Mouse (Mus musculus) intestine, embryonic 16.5 days (tissue): ENCODE measurements at regions not wholly inside any gene's neighbourhood (a gene's known extent, or its start where the extent isn't known, plus 50 kb on each side); places are given as distances from the start of the nearest gene placed in this dataset.

Experiments used
- ATAC-seq: fragments of 200-750 bp; cut with Nextera tagmentation; 2 replicates; pipeline ENCODE4 v1.8.0; 2017; ENCODE audit warnings: moderate TSS enrichment, moderate library complexity
- H3K27ac ChIP-seq: fragments of 300-500 bp; sonication (generic); 2 replicates; pipeline ENCODE4 v1.5.1; 2014; ENCODE audit warnings: mild to moderate bottlenecking, low read length
- H3K27me3 ChIP-seq: fragments of 300-500 bp; sonication (generic); replicated peaks from 2 replicates; pipeline ENCODE4 v1.6.1; 2014; ENCODE audit warnings: low read length, control low read depth, mixed read lengths; ENCODE audit not compliant: control insufficient read depth, insufficient read depth
- H3K36me3 ChIP-seq: fragments of 300-500 bp; sonication (generic); 2 replicates; pipeline ENCODE4 v1.6.1; 2014; ENCODE audit warnings: low read length, control low read depth; ENCODE audit not compliant: control insufficient read depth, insufficient read depth
- H3K4me1 ChIP-seq: fragments of 300-500 bp; sonication (generic); 2 replicates; pipeline ENCODE4 v1.6.1; 2014; ENCODE audit warnings: low read length, control low read depth, mixed read lengths; ENCODE audit not compliant: control insufficient read depth, insufficient read depth
- H3K4me2 ChIP-seq: fragments of 300-500 bp; sonication (generic); 2 replicates; pipeline ENCODE4 v1.6.1; 2014; ENCODE audit warnings: low read depth, low read length, control low read depth
- H3K4me3 ChIP-seq: fragments of 300-500 bp; sonication (generic); 2 replicates; pipeline ENCODE4 v1.5.1; 2014; ENCODE audit warnings: mild to moderate bottlenecking, low read length
- H3K9ac ChIP-seq: fragments of 300-500 bp; sonication (generic); 2 replicates; pipeline ENCODE4 v1.6.1; 2014; ENCODE audit warnings: low read depth, low read length
- H3K9me3 ChIP-seq: fragments of 300-500 bp; sonication (generic); 2 replicates; pipeline ENCODE4 v1.6.1; 2016; ENCODE audit warnings: low read length, control low read depth; ENCODE audit not compliant: control insufficient read depth
- WGBS: fragments of 180-500 bp; shearing (Covaris S2); extraction: QIAGEN DNeasy Blood & Tissue Kit; methylation state at CpG from one replicate; pipeline ENCODE4 v1.1.7; 2014; 5-methylcytosine and 5-hydroxymethylcytosine counted together

- Histone ChIP-seq H3K36me3 (no peaks in the 10 kb centered on the region), H3K27ac (no peak overlapping the region), H3K9me3 (no peaks in the 10 kb centered on the region), H3K9ac (no peak overlapping the region), H3K4me3 (no peak overlapping the region), H3K27me3 (no peaks in the 10 kb centered on the region), H3K4me2 (no peak overlapping the region), H3K4me1 (no peaks in the 10 kb centered on the region)
- no peak for ATAC-seq
Measured at GRCm38 (mm10) chr3:57910020-57910419, 62.1 kb upstream of the Pfn2 start.

- H3K4me2 ChIP-seq, result 0 out of 2 replicates have a peak overlapping the region, but pooled peaks have one; percentile 12
- no peak overlapping the region for H3K4me3 ChIP-seq
- no peaks in the 10 kb centered on the region for H3K27me3 ChIP-seq
- no peak for ATAC-seq
- H3K9ac ChIP-seq, result no peak overlapping the region
- H3K9me3 ChIP-seq, result no peaks in the 10 kb centered on the region
- WGBS, result 30% methylated on average over 16 of the region's 16 CpGs
- H3K4me1 ChIP-seq, result no peaks in the 10 kb centered on the region
- no peaks in the 10 kb centered on the region for H3K36me3 ChIP-seq
- H3K27ac ChIP-seq, result no peak overlapping the region
Measured at GRCm38 (mm10) chr3:57911831-57912596, 64.1 kb upstream of the Pfn2 start.

- Histone ChIP-seq H3K9me3 (no peaks in the 10 kb centered on the region), H3K4me2 (no peak overlapping the region), H3K4me1 (no peaks in the 10 kb centered on the region), H3K27ac (no peak overlapping the region), H3K27me3 (no peaks in the 10 kb centered on the region), H3K4me3 (no peak overlapping the region), H3K36me3 (no peaks in the 10 kb centered on the region), H3K9ac (no peak overlapping the region)
- WGBS, result 62% methylated on average over 7 of the region's 7 CpGs
- ATAC-seq, result no peak
Measured at GRCm38 (mm10) chr3:57912650-57913343, 64.9 kb upstream of the Pfn2 start.

- Histone ChIP-seq H3K4me1 (no peaks in the 10 kb centered on the region), H3K4me3 (no peak overlapping the region), H3K4me2 (no peak overlapping the region), H3K9me3 (no peaks in the 10 kb centered on the region), H3K27me3 (no peaks in the 10 kb centered on the region), H3K36me3 (no peaks in the 10 kb centered on the region), H3K27ac (no peak overlapping the region), H3K9ac (no peak overlapping the region)
- 96% methylated on average over 3 of the region's 3 CpGs for WGBS
- ATAC-seq, result no peak
Measured at GRCm38 (mm10) chr3:57914687-57915086, 66.8 kb upstream of the Pfn2 start.

- WGBS, result 82% methylated on average over 2 of the region's 2 CpGs
Measured at GRCm38 (mm10) chr3:57918913-57919312, 71.0 kb upstream of the Pfn2 start.

GRCm38 (mm10) chr3:57919390-57920089 lies 71.7 kb upstream of the Pfn2 start:
- Histone ChIP-seq H3K4me3 (no peak overlapping the region), H3K27ac (no peak overlapping the region), H3K4me1 (no peaks in the 10 kb centered on the region), H3K9me3 (no peaks in the 10 kb centered on the region), H3K36me3 (no peaks in the 10 kb centered on the region), H3K4me2 (no peak overlapping the region), H3K9ac (no peak overlapping the region), H3K27me3 (no peaks in the 10 kb centered on the region)
- ATAC-seq, result no peak
- 67% methylated on average over 5 of the region's 5 CpGs for WGBS

More at GRCm38 (mm10) chr3:57918913-57919312, 71.0 kb upstream of the Pfn2 start:
- Histone ChIP-seq H3K4me1 (no peaks in the 10 kb centered on the region), H3K9ac (no peak overlapping the region), H3K27me3 (no peaks in the 10 kb centered on the region), H3K27ac (no peak overlapping the region), H3K4me3 (no peak overlapping the region), H3K9me3 (no peaks in the 10 kb centered on the region), H3K4me2 (no peak overlapping the region), H3K36me3 (no peaks in the 10 kb centered on the region)
- no peak for ATAC-seq

- 28% methylated on average over 1 of the region's 1 CpGs for WGBS
- no peak for ATAC-seq
- Histone ChIP-seq H3K27me3 (no peaks in the 10 kb centered on the region), H3K36me3 (no peaks in the 10 kb centered on the region), H3K4me3 (no peak overlapping the region), H3K4me2 (no peak overlapping the region), H3K9me3 (no peaks in the 10 kb centered on the region), H3K27ac (no peak overlapping the region), H3K9ac (no peak overlapping the region), H3K4me1 (no peaks in the 10 kb centered on the region)
Measured at GRCm38 (mm10) chr3:57920090-57920432, 72.2 kb upstream of the Pfn2 start.

- 85% methylated on average over 2 of the region's 2 CpGs for WGBS
- Histone ChIP-seq H3K4me2 (no peak overlapping the region), H3K36me3 (no peaks in the 10 kb centered on the region), H3K4me1 (no peaks in the 10 kb centered on the region), H3K27me3 (no peaks in the 10 kb centered on the region), H3K4me3 (no peak overlapping the region), H3K9me3 (no peaks in the 10 kb centered on the region), H3K27ac (no peak overlapping the region), H3K9ac (no peak overlapping the region)
- ATAC-seq, result no peak
Measured at GRCm38 (mm10) chr3:57921071-57921882, 73.4 kb upstream of the Pfn2 start.

- Histone ChIP-seq H3K4me3 (no peak overlapping the region), H3K9me3 (no peaks in the 10 kb centered on the region), H3K9ac (no peak overlapping the region), H3K4me2 (no peak overlapping the region), H3K27me3 (no peaks in the 10 kb centered on the region), H3K36me3 (no peaks in the 10 kb centered on the region), H3K27ac (no peak overlapping the region), H3K4me1 (no peaks in the 10 kb centered on the region)
- WGBS, result 72% methylated on average over 3 of the region's 3 CpGs
- no peak for ATAC-seq
Measured at GRCm38 (mm10) chr3:57923061-57923460, 75.2 kb upstream of the Pfn2 start.
